Mouse (Mus musculus) intestine, embryonic 14.5 days (tissue): ENCODE results near the gene Ripply3. TPM values are rescaled to one million over a fixed set of nuclear protein-coding genes. Genes with fewer than 3 reads are reported as not detected.

Experiments
- ATAC-seq: fragments of 200-750 bp; cut with Nextera tagmentation; replicated peaks from 2 replicates; pipeline ENCODE4 v1.8.0; 2017; ENCODE audit warnings: low read depth, moderate number of reproducible peaks, moderate TSS enrichment, moderate library complexity; ENCODE audit not compliant: low FRiP score, low TSS enrichment
- DNase-seq: peaks from one replicate; pipeline ENCODE4 v3.0.0-alpha.2; 2018; ENCODE audit warnings: low spot score
- H3K27ac ChIP-seq: fragments of 300-500 bp; sonication (generic); 2 replicates; pipeline ENCODE4 v1.5.1; 2014; ENCODE audit warnings: low read depth, mild to moderate bottlenecking, control low read depth
- H3K27me3 ChIP-seq: fragments of 300-500 bp; sonication (generic); replicated peaks from 2 replicates; pipeline ENCODE4 v1.6.1; 2014; ENCODE audit warnings: low read length, control low read depth; ENCODE audit not compliant: control insufficient read depth, insufficient read depth
- H3K36me3 ChIP-seq: fragments of 300-500 bp; sonication (generic); 2 replicates; pipeline ENCODE4 v1.6.1; 2014; ENCODE audit warnings: low read length, control low read depth; ENCODE audit not compliant: control insufficient read depth, insufficient read depth
- H3K4me1 ChIP-seq: fragments of 300-500 bp; sonication (generic); replicated peaks from 2 replicates; pipeline ENCODE4 v1.6.1; 2014; ENCODE audit warnings: low read length, control low read depth, mixed read lengths; ENCODE audit not compliant: control insufficient read depth, insufficient read depth
- H3K4me2 ChIP-seq: fragments of 300-500 bp; sonication (generic); 2 replicates; pipeline ENCODE4 v1.6.1; 2014; ENCODE audit warnings: low read length
- H3K4me3 ChIP-seq: fragments of 300-500 bp; sonication (generic); 2 replicates; pipeline ENCODE4 v1.5.1; 2014; ENCODE audit warnings: low read depth, low read length, control low read depth, mixed read lengths
- H3K9ac ChIP-seq: fragments of 300-500 bp; sonication (generic); 2 replicates; pipeline ENCODE4 v1.6.1; 2014; ENCODE audit warnings: mild to moderate bottlenecking, low read length
- H3K9me3 ChIP-seq: fragments of 300-500 bp; sonication (generic); 2 replicates; pipeline ENCODE4 v1.6.1; 2016; ENCODE audit warnings: low read length, control low read depth; ENCODE audit not compliant: control insufficient read depth
- WGBS: fragments of 180-500 bp; shearing (Covaris S2); extraction: QIAGEN DNeasy Blood & Tissue Kit; methylation state at CpG from one replicate; pipeline ENCODE4 v1.1.7; 2014; 5-methylcytosine and 5-hydroxymethylcytosine counted together
- polyA plus RNA-seq: library from polyadenylated mRNA; unstranded; fragments of >200 nt; fragmentation: Nextera tagmentation; extraction: Ambion mirVana; gene quantifications from 2 replicates; pipeline ENCODE4 v1.2.1, GENCODE M21; 2014

The Ripply3 gene
- polyA plus RNA-seq, 1 experiment from 2014 or later, result 4.4 TPM

- ATAC-seq, result no peak
These were observed 19.0 kb downstream of the Ripply3 start for GRCm38 (mm10) chr16:94347080-94347731.

GRCm38 (mm10) chr16:94348779-94349178 lies 20.6 kb downstream of the Ripply3 start:
- Histone ChIP-seq H3K4me2 (no peak overlapping the region), H3K27ac (no peak overlapping the region), H3K9me3 (no peaks in the 10 kb centered on the region), H3K36me3 (no peaks in the 10 kb centered on the region), H3K9ac (no peak overlapping the region), H3K4me3 (no peak overlapping the region), H3K27me3 (no peaks in the 10 kb centered on the region), H3K4me1 (no peaks in the 10 kb centered on the region)
- no peak for DNase-seq
- 90% methylated on average over 2 of the region's 2 CpGs for WGBS
- ATAC-seq, result no peak

More at GRCm38 (mm10) chr16:94347080-94347731, 19.0 kb downstream of the Ripply3 start:
- H3K4me2 ChIP-seq, result no peak overlapping the region
- H3K4me3 ChIP-seq, result no peak overlapping the region
- H3K9ac ChIP-seq, result no peak overlapping the region
- WGBS, result 79% methylated on average over 7 of the region's 7 CpGs
- no peaks in the 10 kb centered on the region for H3K27me3 ChIP-seq
- no peaks in the 10 kb centered on the region for H3K36me3 ChIP-seq
- no peak overlapping the region for H3K27ac ChIP-seq
- H3K4me1 ChIP-seq, result no peaks in the 10 kb centered on the region
- DNase-seq, result no peak
- no peaks in the 10 kb centered on the region for H3K9me3 ChIP-seq

- DNase-seq, result no peak
- Histone ChIP-seq H3K27ac (no peak overlapping the region), H3K27me3 (no peaks in the 10 kb centered on the region), H3K4me1 (no peaks in the 10 kb centered on the region), H3K9ac (no peak overlapping the region), H3K9me3 (no peaks in the 10 kb centered on the region), H3K4me3 (no peak overlapping the region), H3K4me2 (no peak overlapping the region), H3K36me3 (no peaks in the 10 kb centered on the region)
- ATAC-seq, result no peak
- 61% methylated on average over 11 of the region's 11 CpGs for WGBS
These were observed 21.5 kb downstream of the Ripply3 start for GRCm38 (mm10) chr16:94349588-94350286.

DNA sequence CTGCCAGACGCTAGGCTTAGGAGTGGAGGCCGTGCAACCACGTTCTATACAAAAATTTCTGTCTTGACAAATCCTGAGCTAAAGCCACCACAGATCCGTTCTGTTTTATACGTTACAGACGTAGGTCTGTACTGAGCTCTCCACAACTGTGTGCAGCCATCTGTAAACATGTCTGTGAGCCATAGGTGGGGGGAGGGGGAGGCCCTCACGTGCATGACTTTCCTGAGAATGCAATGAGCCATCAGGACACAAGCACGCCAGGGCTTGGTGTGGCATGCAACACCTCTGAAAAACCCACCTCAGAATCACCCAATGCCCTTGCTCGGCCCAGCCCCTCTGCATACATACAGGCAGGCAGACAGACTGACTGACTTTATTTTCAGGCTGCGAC lies 22.1 kb downstream of the Ripply3 start:
- Histone ChIP-seq H3K9ac (no peak overlapping the region), H3K9me3 (no peaks in the 10 kb centered on the region), H3K27me3 (no peaks in the 10 kb centered on the region), H3K27ac (no peak overlapping the region), H3K36me3 (no peaks in the 10 kb centered on the region), H3K4me3 (no peak overlapping the region), H3K4me2 (no peak overlapping the region), H3K4me1 (no peaks in the 10 kb centered on the region)
- ATAC-seq (no peak), DNase-seq (no peak)
- WGBS, result 47% methylated on average over 10 of the region's 10 CpGs

- Histone ChIP-seq H3K4me3 (no peak overlapping the region), H3K9me3 (no peaks in the 10 kb centered on the region), H3K27ac (no peak overlapping the region), H3K4me1 (no peaks in the 10 kb centered on the region), H3K4me2 (no peak overlapping the region), H3K36me3 (no peaks in the 10 kb centered on the region), H3K9ac (no peak overlapping the region), H3K27me3 (no peaks in the 10 kb centered on the region)
- 19% methylated on average over 9 of the region's 9 CpGs for WGBS
- DNase-seq, result peak; percentile 55
- peak; percentile 66; the same call in 1 of the 2 replicates for ATAC-seq
These were observed 26.2 kb downstream of the Ripply3 start for GRCm38 (mm10) chr16:94354450-94354849.

DNA sequence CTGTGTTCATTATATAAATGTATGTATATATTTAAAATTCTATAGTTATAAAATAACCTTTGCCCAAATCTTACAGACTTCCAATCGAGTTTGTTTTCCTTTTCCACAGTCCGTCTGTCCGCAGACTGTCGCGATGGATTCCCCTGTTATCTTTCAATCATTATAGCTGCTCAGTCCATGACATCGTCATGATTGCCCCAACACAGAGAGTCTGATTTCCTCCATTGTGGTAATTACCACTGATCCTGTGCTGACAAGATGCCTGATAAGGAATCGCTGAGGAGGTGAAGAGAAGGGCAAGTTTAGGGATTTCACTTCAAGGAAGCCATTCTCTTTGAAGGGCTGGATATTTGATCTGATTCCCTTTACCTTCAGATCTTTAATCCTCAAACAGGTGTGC lies 27.8 kb downstream of the Ripply3 start:
- Histone ChIP-seq H3K4me3 (no peak overlapping the region), H3K27me3 (no peaks in the 10 kb centered on the region), H3K9ac (no peak overlapping the region), H3K9me3 (no peaks in the 10 kb centered on the region), H3K36me3 (no peaks in the 10 kb centered on the region), H3K4me2 (no peak overlapping the region), H3K27ac (no peak overlapping the region), H3K4me1 (no peaks in the 10 kb centered on the region)
- DNase-seq (no peak), ATAC-seq (no peak)
- 35% methylated on average over 7 of the region's 7 CpGs for WGBS

GRCm38 (mm10) chr16:94356776-94357494 lies 28.7 kb downstream of the Ripply3 start:
- WGBS, result 57% methylated on average over 11 of the region's 11 CpGs
- no peak overlapping the region for H3K27ac ChIP-seq
- H3K4me2 ChIP-seq, result no peak overlapping the region
- DNase-seq, result no peak
- H3K4me1 ChIP-seq, result no peaks in the 10 kb centered on the region
- H3K27me3 ChIP-seq, result no peaks in the 10 kb centered on the region
- H3K9ac ChIP-seq, result no peak overlapping the region
- no peaks in the 10 kb centered on the region for H3K9me3 ChIP-seq
- no peaks in the 10 kb centered on the region for H3K36me3 ChIP-seq
- ATAC-seq, result no peak
- no peak overlapping the region for H3K4me3 ChIP-seq

DNA sequence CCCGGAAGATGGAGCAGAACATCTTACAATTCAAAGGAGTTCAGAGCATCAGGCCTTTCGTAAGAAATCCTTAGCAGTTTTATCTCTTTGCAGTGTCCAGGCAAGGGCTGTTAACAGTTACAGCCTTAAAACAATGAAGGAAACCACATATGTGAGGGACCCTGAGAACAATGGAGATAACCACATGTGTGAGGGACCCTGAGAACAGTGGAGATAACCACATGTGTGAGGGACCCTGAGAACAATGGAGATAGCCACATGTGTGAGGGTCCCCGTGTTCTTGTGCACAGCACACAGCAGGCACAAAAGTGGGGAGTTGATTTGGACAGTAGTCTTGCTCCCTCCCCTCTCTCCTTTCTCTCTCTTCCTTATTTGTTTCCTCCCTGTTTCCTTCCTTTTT lies 29.9 kb downstream of the Ripply3 start:
- no peak overlapping the region for H3K27ac ChIP-seq
- no peaks in the 10 kb centered on the region for H3K4me1 ChIP-seq
- ATAC-seq (no peak), DNase-seq (no peak)
- H3K9me3 ChIP-seq, result no peaks in the 10 kb centered on the region
- no peaks in the 10 kb centered on the region for H3K27me3 ChIP-seq
- 86% methylated on average over 3 of the region's 3 CpGs for WGBS
- no peak overlapping the region for H3K9ac ChIP-seq
- no peak overlapping the region for H3K4me3 ChIP-seq
- H3K36me3 ChIP-seq, result no peaks in the 10 kb centered on the region
- no peak overlapping the region for H3K4me2 ChIP-seq
